Mouse (Mus musculus) kidney, embryonic 14.5 days (tissue): ENCODE data around the gene Cdh15. TPM values are rescaled to one million over a fixed set of nuclear protein-coding genes. Genes with fewer than 3 reads are reported as not detected.

Source experiments
- ATAC-seq: fragments of 200-750 bp; cut with Nextera tagmentation; 2 replicates; pipeline ENCODE4 v1.8.0; 2017; ENCODE audit warnings: moderate number of reproducible peaks, mild to moderate bottlenecking, moderate TSS enrichment, moderate library complexity; ENCODE audit not compliant: low FRiP score, low TSS enrichment
- H3K27ac ChIP-seq: fragments of 300-500 bp; sonication (generic); 2 replicates; pipeline ENCODE4 v1.5.1; 2014; ENCODE audit warnings: low read depth, mild to moderate bottlenecking, low read length, moderate library complexity, mixed read lengths
- H3K27me3 ChIP-seq: fragments of 300-500 bp; sonication (generic); 2 replicates; pipeline ENCODE4 v1.6.1; 2014; ENCODE audit warnings: mild to moderate bottlenecking, low read length; ENCODE audit not compliant: control insufficient read depth, insufficient read depth
- H3K36me3 ChIP-seq: fragments of 300-500 bp; sonication (generic); 2 replicates; pipeline ENCODE4 v1.6.1; 2014; ENCODE audit warnings: low read length, mixed read lengths; ENCODE audit not compliant: control insufficient read depth, insufficient read depth
- H3K4me1 ChIP-seq: fragments of 300-500 bp; sonication (generic); 2 replicates; pipeline ENCODE4 v1.6.1; 2014; ENCODE audit warnings: low read length, mixed read lengths; ENCODE audit not compliant: control insufficient read depth, insufficient read depth
- H3K4me2 ChIP-seq: fragments of 300-500 bp; sonication (generic); replicated peaks from 2 replicates; pipeline ENCODE4 v1.6.1; 2014; ENCODE audit warnings: low read depth, mild to moderate bottlenecking, low read length
- H3K4me3 ChIP-seq: fragments of 300-500 bp; sonication (generic); 2 replicates; pipeline ENCODE4 v1.5.1; 2014; ENCODE audit warnings: mild to moderate bottlenecking, low read length
- H3K9ac ChIP-seq: fragments of 300-500 bp; sonication (generic); 2 replicates; pipeline ENCODE4 v1.6.1; 2014; ENCODE audit warnings: low read depth, mild to moderate bottlenecking, low read length, moderate library complexity
- H3K9me3 ChIP-seq: fragments of 300-500 bp; sonication (generic); 2 replicates; pipeline ENCODE4 v1.6.1; 2016; ENCODE audit warnings: low read length; ENCODE audit not compliant: control insufficient read depth
- WGBS: fragments of 180-500 bp; shearing (Covaris S2); extraction: QIAGEN DNeasy Blood & Tissue Kit; methylation state at CpG from one replicate; pipeline ENCODE4 v1.1.7; 2014; 5-methylcytosine and 5-hydroxymethylcytosine counted together
- polyA plus RNA-seq: library from polyadenylated mRNA; unstranded; fragments of >200 nt; fragmentation: Nextera tagmentation; extraction: Ambion mirVana; gene quantifications from 2 replicates; pipeline ENCODE4 v1.2.1, GENCODE M21; 2014

Cdh15 gene
- polyA plus RNA-seq, 1 experiment from 2014 or later = 1.1 TPM

GRCm38 (mm10) chr8:122902581-122902980 is 54.8 kb downstream of the Cdh15 start:
- WGBS = 79% methylated on average over 3 of the region's 3 CpGs
- Histone ChIP-seq H3K9me3 (no peaks in the 10 kb centered on the region), H3K4me2 (no peak overlapping the region), H3K36me3 (peaks cover 33% of the 10 kb centered on the region), H3K27ac (no peak overlapping the region), H3K4me1 (peaks cover 9% of the 10 kb centered on the region; the same call in 1 of the 2 replicates), H3K4me3 (no peak overlapping the region), H3K27me3 (no peaks in the 10 kb centered on the region), H3K9ac (no peak overlapping the region)
- ATAC-seq = no peak

GRCm38 (mm10) chr8:122903002-122903401 is 55.2 kb downstream of the Cdh15 start:
- Histone ChIP-seq H3K9ac (no peak overlapping the region), H3K9me3 (no peaks in the 10 kb centered on the region), H3K27ac (no peak overlapping the region), H3K4me1 (peaks cover 9% of the 10 kb centered on the region; the same call in 1 of the 2 replicates), H3K4me2 (no peak overlapping the region), H3K4me3 (no peak overlapping the region), H3K36me3 (peaks cover 33% of the 10 kb centered on the region), H3K27me3 (no peaks in the 10 kb centered on the region)
- ATAC-seq = no peak
- WGBS = 73% methylated on average over 5 of the region's 5 CpGs

DNA sequence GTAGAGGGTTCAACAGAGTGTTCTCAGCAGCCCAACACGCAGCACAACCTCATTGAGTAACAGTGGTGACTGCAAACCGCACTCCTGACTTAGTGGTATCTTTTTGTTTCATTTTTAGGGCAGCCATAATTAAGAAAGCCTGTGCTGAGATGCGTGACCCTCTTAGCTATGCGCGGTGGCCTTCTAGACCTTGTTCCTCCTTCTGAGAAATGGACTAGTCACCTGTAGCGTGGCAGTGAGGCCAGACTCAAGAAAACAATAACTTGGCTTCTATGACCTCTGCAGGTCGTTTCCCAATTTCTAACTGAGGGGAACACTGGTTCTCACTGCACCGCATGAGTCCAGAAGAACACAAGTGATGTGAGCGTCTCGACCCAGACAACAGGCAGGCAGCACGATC is 56.7 kb downstream of the Cdh15 start:
- Histone ChIP-seq H3K9ac (no peak overlapping the region), H3K27ac (no peak overlapping the region), H3K4me3 (no peak overlapping the region), H3K4me2 (no peak overlapping the region), H3K9me3 (no peaks in the 10 kb centered on the region), H3K4me1 (peaks cover 9% of the 10 kb centered on the region; the same call in 1 of the 2 replicates), H3K36me3 (peaks cover 30% of the 10 kb centered on the region), H3K27me3 (no peaks in the 10 kb centered on the region)
- WGBS = 90% methylated on average over 11 of the region's 11 CpGs
- ATAC-seq = no peak

DNA sequence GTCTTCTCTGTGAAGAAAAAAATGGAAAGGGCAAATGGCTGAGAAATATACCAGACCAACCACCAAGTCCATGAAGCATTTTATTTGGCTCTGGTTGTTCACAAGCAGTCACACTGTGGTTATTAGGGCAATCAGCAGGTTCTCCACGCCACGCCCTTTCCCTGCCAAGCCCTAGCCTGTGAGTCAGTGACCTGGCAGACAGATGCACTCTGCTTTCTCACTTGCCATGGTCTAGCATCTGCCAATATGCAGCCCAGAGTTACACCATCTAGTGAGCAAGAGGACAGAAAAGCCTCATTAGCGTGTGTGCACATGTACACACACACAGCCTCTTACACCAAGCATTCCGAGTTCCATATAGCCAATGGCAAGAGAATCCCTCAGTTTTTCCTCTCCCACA is 57.6 kb downstream of the Cdh15 start:
- Histone ChIP-seq H3K27me3 (no peaks in the 10 kb centered on the region), H3K4me1 (peaks cover 9% of the 10 kb centered on the region; the same call in 1 of the 2 replicates), H3K9ac (no peak overlapping the region), H3K27ac (no peak overlapping the region), H3K4me3 (no peak overlapping the region), H3K4me2 (no peak overlapping the region), H3K36me3 (peaks cover 24% of the 10 kb centered on the region), H3K9me3 (no peaks in the 10 kb centered on the region)
- 90% methylated on average over 4 of the region's 4 CpGs for WGBS
- ATAC-seq = no peak

DNA sequence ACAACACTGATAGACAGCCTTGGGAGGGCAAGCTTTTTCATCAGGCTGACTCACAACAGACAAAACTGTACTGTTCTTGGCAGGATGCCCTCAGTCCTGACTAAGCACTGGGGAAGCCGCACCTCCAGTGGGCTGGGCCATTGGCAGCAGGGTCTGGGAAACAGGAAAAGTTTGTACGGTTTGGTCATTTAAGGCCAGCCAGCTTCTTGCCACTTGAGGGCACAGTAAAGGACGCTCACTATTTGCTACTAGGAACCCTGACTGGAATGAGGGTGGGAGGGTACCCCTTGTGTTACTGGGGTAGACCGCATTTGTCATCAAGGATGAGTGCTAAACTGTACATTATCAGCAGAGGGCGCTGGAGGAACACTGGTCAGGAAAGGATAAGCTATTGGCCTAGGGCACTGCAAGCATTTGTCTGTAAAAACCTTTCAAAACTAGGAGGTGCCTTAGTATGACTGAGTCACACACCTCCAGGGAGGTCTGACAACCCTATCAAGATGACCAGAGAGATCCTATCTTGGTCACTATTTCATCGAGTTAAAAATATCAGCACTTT is 58.8 kb downstream of the Cdh15 start:
- H3K4me2 ChIP-seq = no peak overlapping the region
- ATAC-seq = peak; percentile 78
- H3K27ac ChIP-seq = no peak overlapping the region
- H3K27me3 ChIP-seq = no peaks in the 10 kb centered on the region
- H3K36me3 ChIP-seq = peaks cover 24% of the 10 kb centered on the region
- H3K9ac ChIP-seq = no peak overlapping the region
- peaks cover 9% of the 10 kb centered on the region; the same call in 1 of the 2 replicates for H3K4me1 ChIP-seq
- H3K4me3 ChIP-seq = no peak overlapping the region
- WGBS = 33% methylated on average over 6 of the region's 6 CpGs
- H3K9me3 ChIP-seq = no peaks in the 10 kb centered on the region

GRCm38 (mm10) chr8:122912150-122912549 is 64.4 kb downstream of the Cdh15 start:
- 79% methylated on average over 3 of the region's 3 CpGs for WGBS
- ATAC-seq = no peak
- no peaks in the 10 kb centered on the region for H3K9me3 ChIP-seq
- H3K36me3 ChIP-seq = peaks cover 47% of the 10 kb centered on the region
- no peak overlapping the region for H3K4me2 ChIP-seq
- H3K9ac ChIP-seq = no peak overlapping the region
- H3K27me3 ChIP-seq = no peaks in the 10 kb centered on the region
- H3K4me3 ChIP-seq = no peak overlapping the region
- no peak overlapping the region for H3K27ac ChIP-seq
- peaks cover under 1% of the 10 kb centered on the region; the same call in 1 of the 2 replicates for H3K4me1 ChIP-seq

- no peaks in the 10 kb centered on the region for H3K27me3 ChIP-seq
- no peak overlapping the region for H3K4me2 ChIP-seq
- WGBS = 85% methylated on average over 4 of the region's 4 CpGs
- no peak overlapping the region for H3K27ac ChIP-seq
- no peak for ATAC-seq
- peaks cover 8% of the 10 kb centered on the region; the same call in 1 of the 2 replicates for H3K4me1 ChIP-seq
- no peak overlapping the region for H3K9ac ChIP-seq
- H3K4me3 ChIP-seq = no peak overlapping the region
- H3K9me3 ChIP-seq = no peaks in the 10 kb centered on the region
- H3K36me3 ChIP-seq = peaks cover 40% of the 10 kb centered on the region
Measured at GRCm38 (mm10) chr8:122912871-122913270, 65.1 kb downstream of the Cdh15 start.

DNA sequence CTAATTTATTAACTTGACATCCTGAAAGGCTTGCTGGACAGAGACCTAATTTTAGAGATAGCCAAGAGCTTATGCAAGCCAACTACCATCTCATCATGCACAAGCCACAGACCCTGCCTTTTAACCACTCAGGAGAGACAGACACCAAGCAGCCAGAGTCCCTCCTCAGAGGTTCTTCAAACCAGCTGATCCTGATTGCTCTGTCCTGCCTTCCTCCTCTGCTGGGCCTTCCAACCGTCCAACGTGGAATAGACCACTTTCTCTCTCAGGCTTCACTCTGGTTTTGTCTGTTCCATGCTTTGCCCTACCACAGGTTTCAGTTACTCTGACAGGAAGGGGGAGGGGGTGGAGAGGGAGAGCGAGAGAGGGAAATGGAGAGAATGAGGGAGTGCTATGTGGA is 69.0 kb downstream of the Cdh15 start:
- H3K9ac ChIP-seq = no peak overlapping the region
- H3K9me3 ChIP-seq = no peaks in the 10 kb centered on the region
- no peak overlapping the region for H3K4me3 ChIP-seq
- peaks cover 24% of the 10 kb centered on the region for H3K4me1 ChIP-seq
- WGBS = 55% methylated on average over 3 of the region's 3 CpGs
- no peak overlapping the region for H3K27ac ChIP-seq
- no peak overlapping the region for H3K4me2 ChIP-seq
- no peak for ATAC-seq
- no peaks in the 10 kb centered on the region for H3K27me3 ChIP-seq
- H3K36me3 ChIP-seq = peaks cover 26% of the 10 kb centered on the region
